Mouse (Mus musculus) hindbrain, postnatal 0 days (tissue): Measurements from ENCODE around the gene Rnf4. TPM values are rescaled to one million over a fixed set of nuclear protein-coding genes. Genes with fewer than 3 reads are reported as not detected.

Experiments
- ATAC-seq: fragments of 200-750 bp; cut with Nextera tagmentation; 2 replicates; pipeline ENCODE4 v1.8.0; 2017; ENCODE audit warnings: mild to moderate bottlenecking, moderate TSS enrichment, moderate library complexity
- DNase-seq: peaks from one replicate; pipeline ENCODE4 v3.0.0-alpha.2; 2015; ENCODE audit warnings: low spot score
- H3K27ac ChIP-seq: fragments of 300-500 bp; sonication (generic); 2 replicates; pipeline ENCODE4 v1.5.1; 2014; ENCODE audit warnings: mild to moderate bottlenecking
- H3K27me3 ChIP-seq: fragments of 300-500 bp; sonication (generic); 2 replicates; pipeline ENCODE4 v1.6.1; 2014; ENCODE audit warnings: low read length, mixed read lengths; ENCODE audit not compliant: insufficient read depth
- H3K36me3 ChIP-seq: fragments of 300-500 bp; sonication (generic); 2 replicates; pipeline ENCODE4 v1.6.1; 2014; ENCODE audit warnings: low read length, mixed read lengths; ENCODE audit not compliant: insufficient read depth
- H3K4me1 ChIP-seq: fragments of 300-500 bp; sonication (generic); 2 replicates; pipeline ENCODE4 v1.6.1; 2014; ENCODE audit warnings: antibody characterized with exemption, low read length, mixed read lengths; ENCODE audit not compliant: insufficient read depth
- H3K4me2 ChIP-seq: fragments of 300-500 bp; sonication (generic); 2 replicates; pipeline ENCODE4 v1.6.1; 2014; ENCODE audit warnings: low read depth, mild to moderate bottlenecking, low read length, moderate library complexity, mixed read lengths
- H3K4me3 ChIP-seq: fragments of 300-500 bp; sonication (generic); 2 replicates; pipeline ENCODE4 v1.5.1; 2014; ENCODE audit warnings: low read length
- H3K9ac ChIP-seq: fragments of 300-500 bp; sonication (generic); replicated peaks from 2 replicates; pipeline ENCODE4 v1.6.1; 2014; ENCODE audit warnings: mild to moderate bottlenecking, low read length, moderate library complexity, mixed read lengths
- H3K9me3 ChIP-seq: fragments of 300-500 bp; sonication (generic); 2 replicates; pipeline ENCODE4 v1.6.1; 2016; ENCODE audit warnings: low read length, mixed read lengths
- CTCF ChIP-seq: IDR thresholded peaks from 2 replicates; pipeline ENCODE4 v1.5.1; 2016; ENCODE audit warnings: antibody characterized with exemption, control low read depth, low read depth
- WGBS: fragments of 180-500 bp; shearing (Covaris S2); extraction: QIAGEN DNeasy Blood & Tissue Kit; methylation state at CpG from one replicate; pipeline ENCODE4 v1.1.7; 2014; 5-methylcytosine and 5-hydroxymethylcytosine counted together
- polyA plus RNA-seq: library from polyadenylated mRNA; unstranded; fragments of >200 nt; fragmentation: Nextera tagmentation; extraction: Ambion mirVana; gene quantifications from 2 replicates; pipeline ENCODE4 v1.2.1, GENCODE M21; 2015
- total RNA-seq: library from RNA; depleted of rRNA; stranded (reverse); fragments of >200 nt; gene quantifications from 2 replicates; pipeline ENCODE4 v1.2.3, GENCODE M21; 2014

Gene Rnf4
- total and polyA plus RNA-seq, 2 experiments from 2014 or later = 104 to 127 TPM

- no peaks in the 10 kb centered on the region for H3K27me3 ChIP-seq
- no peak overlapping the region for H3K4me3 ChIP-seq
- ATAC-seq = no peak
- WGBS = 77% methylated on average over 6 of the region's 6 CpGs
- no peaks in the 10 kb centered on the region for H3K4me1 ChIP-seq
- H3K4me2 ChIP-seq = no peak overlapping the region
- DNase-seq = no peak
- no peak overlapping the region for H3K27ac ChIP-seq
- H3K36me3 ChIP-seq = no peaks in the 10 kb centered on the region
- peak; percentile 18; the same call in 1 of the 2 replicates for TF ChIP-seq CTCF
- H3K9ac ChIP-seq = no peak overlapping the region
- H3K9me3 ChIP-seq = no peaks in the 10 kb centered on the region
Measured at GRCm38 (mm10) chr5:34293363-34293762, 42.7 kb upstream of the Rnf4 start.

DNA sequence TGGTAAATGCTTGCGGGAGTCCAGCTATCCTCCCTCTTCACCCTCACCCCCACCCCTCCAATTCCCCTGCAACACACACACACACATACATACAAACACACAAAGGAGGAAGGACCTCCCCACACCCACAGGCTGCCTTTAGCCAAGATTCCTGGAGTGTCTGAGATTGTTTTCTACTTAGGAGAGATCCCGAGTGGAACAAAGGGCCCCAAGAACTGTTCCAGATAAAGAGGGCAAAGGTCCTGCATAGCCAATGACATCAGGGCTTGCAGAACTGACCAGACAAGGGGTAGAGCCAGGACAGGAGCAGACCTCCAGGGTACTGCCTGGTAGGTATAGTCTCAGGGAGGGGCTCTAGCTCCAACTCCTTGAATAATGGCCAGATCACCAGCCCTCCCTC lies 41.4 kb upstream of the Rnf4 start:
- TF ChIP-seq CTCF = no peak
- ATAC-seq = no peak
- WGBS = 29% methylated on average over 2 of the region's 2 CpGs

DNA sequence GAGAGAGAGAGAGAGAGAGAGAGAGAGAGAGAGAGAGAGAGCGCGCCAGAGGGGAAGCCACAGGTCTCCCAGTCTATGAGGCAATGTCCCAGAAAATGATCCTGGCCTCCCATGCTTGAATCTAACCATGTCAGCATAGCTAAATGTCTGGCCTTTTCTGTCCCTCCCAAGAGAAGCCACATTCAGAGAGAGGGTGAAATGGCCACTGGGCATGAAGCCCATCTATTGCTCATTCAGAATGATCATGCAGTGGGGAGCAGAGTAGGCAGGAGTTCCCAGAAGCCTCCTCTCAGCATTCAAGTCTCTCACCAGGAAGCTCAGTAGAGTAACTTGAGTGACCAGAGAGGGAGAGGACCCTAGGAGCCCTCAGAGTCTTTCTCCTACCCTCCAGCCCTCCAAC lies 40.9 kb upstream of the Rnf4 start:
- TF ChIP-seq CTCF = no peak
- WGBS = 85% methylated on average over 2 of the region's 2 CpGs
- no peak for ATAC-seq
- no peak overlapping the region for H3K27ac ChIP-seq
- H3K9me3 ChIP-seq = no peaks in the 10 kb centered on the region
- H3K9ac ChIP-seq = no peak overlapping the region
- H3K4me2 ChIP-seq = no peak overlapping the region
- H3K4me3 ChIP-seq = no peak overlapping the region
- no peaks in the 10 kb centered on the region for H3K27me3 ChIP-seq
- no peak for DNase-seq
- H3K36me3 ChIP-seq = no peaks in the 10 kb centered on the region
- no peaks in the 10 kb centered on the region for H3K4me1 ChIP-seq

More for the DNA sequence above, 41.4 kb upstream of the Rnf4 start:
- Histone ChIP-seq H3K4me3 (no peak overlapping the region), H3K9ac (no peak overlapping the region), H3K9me3 (no peaks in the 10 kb centered on the region), H3K27ac (no peak overlapping the region), H3K4me1 (no peaks in the 10 kb centered on the region), H3K4me2 (no peak overlapping the region), H3K27me3 (no peaks in the 10 kb centered on the region), H3K36me3 (no peaks in the 10 kb centered on the region)
- DNase-seq = no peak

DNA sequence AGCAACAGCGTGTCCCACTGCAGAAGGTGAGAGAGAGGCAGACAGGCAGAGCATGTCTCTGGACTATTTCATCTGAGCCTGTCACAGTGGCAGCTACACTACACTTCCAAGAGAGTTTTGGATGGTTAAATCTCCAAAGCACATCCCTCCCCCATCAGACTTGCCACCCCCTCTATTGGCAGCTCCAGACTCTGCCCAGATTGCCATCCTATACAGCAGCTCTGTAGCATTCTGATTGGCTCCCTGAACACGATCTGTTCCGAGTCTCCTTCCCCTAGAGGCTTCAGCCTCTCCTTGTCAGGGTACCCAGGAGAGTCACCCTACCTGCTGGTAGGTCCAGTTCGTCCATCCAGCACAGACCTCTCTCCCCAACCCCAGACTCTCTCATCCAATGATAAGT lies 38.0 kb upstream of the Rnf4 start:
- Histone ChIP-seq H3K4me1 (no peaks in the 10 kb centered on the region), H3K4me3 (no peak overlapping the region), H3K27ac (no peak overlapping the region), H3K9me3 (no peaks in the 10 kb centered on the region), H3K9ac (no peak overlapping the region), H3K27me3 (no peaks in the 10 kb centered on the region), H3K36me3 (no peaks in the 10 kb centered on the region), H3K4me2 (no peak overlapping the region)
- no peak for DNase-seq
- TF ChIP-seq CTCF = no peak
- ATAC-seq = no peak; the same call in 1 of the 2 replicates
- 45% methylated on average over 4 of the region's 4 CpGs for WGBS

DNA sequence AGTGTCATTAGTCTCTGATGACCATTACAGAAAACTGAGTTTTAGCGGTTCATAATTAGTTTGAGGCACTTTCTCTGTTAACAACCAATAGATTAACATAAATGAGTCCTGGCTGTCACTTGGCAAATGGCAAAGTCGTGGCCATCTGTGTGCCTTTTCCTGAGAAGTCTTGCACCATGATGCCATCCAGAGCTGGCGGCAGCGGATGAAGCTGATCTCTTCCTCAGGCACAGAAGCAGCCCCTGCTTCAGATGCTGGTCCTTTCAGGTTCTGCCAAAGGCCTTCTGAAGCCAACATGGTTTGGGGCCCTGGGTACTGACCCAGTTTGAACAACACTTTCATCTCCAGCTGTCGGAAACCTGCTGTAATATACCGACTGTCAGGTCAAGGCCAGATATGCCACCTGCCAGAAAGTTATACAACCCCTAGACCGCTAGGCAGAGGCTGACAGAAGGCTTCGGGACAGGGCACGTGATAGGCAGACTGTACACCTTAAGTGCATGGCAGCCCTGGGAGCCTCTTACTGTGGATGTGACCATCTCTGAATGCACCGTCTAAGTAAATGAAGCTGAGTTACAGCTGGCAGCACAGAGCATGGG lies 37.1 kb upstream of the Rnf4 start:
- Histone ChIP-seq H3K9ac (no peak overlapping the region), H3K9me3 (no peaks in the 10 kb centered on the region), H3K4me2 (no peak overlapping the region), H3K4me3 (no peak overlapping the region), H3K27ac (no peak overlapping the region), H3K36me3 (no peaks in the 10 kb centered on the region), H3K4me1 (no peaks in the 10 kb centered on the region), H3K27me3 (no peaks in the 10 kb centered on the region)
- ATAC-seq (no peak), DNase-seq (no peak)
- 79% methylated on average over 10 of the region's 10 CpGs for WGBS
- no peak for TF ChIP-seq CTCF

GRCm38 (mm10) chr5:34302377-34302776 lies 33.7 kb upstream of the Rnf4 start:
- Histone ChIP-seq H3K4me1 (no peaks in the 10 kb centered on the region), H3K36me3 (no peaks in the 10 kb centered on the region), H3K27ac (no peak overlapping the region), H3K4me2 (no peak overlapping the region), H3K9ac (no peak overlapping the region), H3K27me3 (no peaks in the 10 kb centered on the region), H3K9me3 (no peaks in the 10 kb centered on the region), H3K4me3 (no peak overlapping the region)
- TF ChIP-seq CTCF = no peak
- WGBS = 76% methylated on average over 7 of the region's 7 CpGs
- DNase-seq = no peak
- ATAC-seq = no peak

GRCm38 (mm10) chr5:34309016-34309415 lies 27.1 kb upstream of the Rnf4 start:
- 68% methylated on average over 3 of the region's 3 CpGs for WGBS
- TF ChIP-seq CTCF = no peak
- DNase-seq = no peak
- Histone ChIP-seq H3K36me3 (no peaks in the 10 kb centered on the region), H3K9ac (no peak overlapping the region), H3K4me3 (no peak overlapping the region), H3K4me2 (no peak overlapping the region), H3K9me3 (no peaks in the 10 kb centered on the region), H3K4me1 (no peaks in the 10 kb centered on the region), H3K27ac (no peak overlapping the region), H3K27me3 (no peaks in the 10 kb centered on the region)
- ATAC-seq = no peak
